Comparison of ENCODE assay signal across 10 mouse cellular contexts in the genomic region with DNA sequence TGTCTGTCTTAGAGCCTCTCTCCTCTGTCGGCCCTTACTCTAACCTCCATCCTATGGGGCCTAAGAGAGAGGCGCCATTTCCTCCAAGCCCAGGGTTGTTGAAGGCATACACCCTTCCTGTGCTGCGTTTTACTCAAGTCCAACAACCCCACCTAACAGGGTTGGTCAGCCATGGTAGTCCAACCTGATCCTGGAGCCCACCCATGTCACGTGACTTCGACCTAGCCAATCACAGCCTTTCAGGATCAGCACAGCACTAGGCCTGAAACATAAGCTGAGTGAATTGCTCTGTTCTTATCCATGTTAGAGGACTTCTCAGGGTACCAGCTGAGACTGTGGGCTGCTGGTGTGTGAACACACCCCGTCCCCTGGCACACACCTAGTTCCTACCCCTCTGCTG.
"Had no signal": no experiment of that assay in that cellular context is flagged by ENCODE, and none has a peak within 500 bp of the region (broad histone marks: within the 10 kb centered on the region; RNA-seq: fewer than 3 reads in every experiment).

No protein-coding gene starts in this region.

- H3K4me3 ChIP-seq: liver, embryonic 12.5 days; myocyte; neural tube, embryonic 15.5 days had no signal

- H3K9me3 ChIP-seq: liver, embryonic 12.5 days; neural tube, embryonic 15.5 days had no signal

- DNase-seq: kidney, postnatal 36 days; left cerebral cortex, postnatal 4 days; lung, embryonic 14.5 days; midbrain, embryonic 14.5 days; right cerebral cortex, adult 18-20 months; thymus, postnatal 4 days had no signal

- H3K27ac ChIP-seq: kidney, postnatal 0 days; liver, embryonic 12.5 days; neural tube, embryonic 15.5 days had no signal

- H3K27me3 ChIP-seq: liver, embryonic 12.5 days had no signal

- H3K4me2 ChIP-seq: liver, embryonic 12.5 days; lung, embryonic 14.5 days; neural tube, embryonic 15.5 days had no signal

- ATAC-seq: liver, embryonic 12.5 days had no signal

- H3K9ac ChIP-seq: liver, embryonic 12.5 days; lung, embryonic 14.5 days; neural tube, embryonic 15.5 days had no signal

- H3K36me3 ChIP-seq: liver, embryonic 12.5 days; neural tube, embryonic 15.5 days had no signal
